Mouse (Mus musculus): Measurements from ENCODE around the gene Hsd17b10.

Hsd17b10 gene

GRCm38 (mm10) chrX:152001737-152002710 is at the start of gene Hsd17b10:
Gene Hsd17b10, plus strand, starts transcription at chrX:152001845.
- DNase-seq = peak; percentile 90 to 96

DNA sequence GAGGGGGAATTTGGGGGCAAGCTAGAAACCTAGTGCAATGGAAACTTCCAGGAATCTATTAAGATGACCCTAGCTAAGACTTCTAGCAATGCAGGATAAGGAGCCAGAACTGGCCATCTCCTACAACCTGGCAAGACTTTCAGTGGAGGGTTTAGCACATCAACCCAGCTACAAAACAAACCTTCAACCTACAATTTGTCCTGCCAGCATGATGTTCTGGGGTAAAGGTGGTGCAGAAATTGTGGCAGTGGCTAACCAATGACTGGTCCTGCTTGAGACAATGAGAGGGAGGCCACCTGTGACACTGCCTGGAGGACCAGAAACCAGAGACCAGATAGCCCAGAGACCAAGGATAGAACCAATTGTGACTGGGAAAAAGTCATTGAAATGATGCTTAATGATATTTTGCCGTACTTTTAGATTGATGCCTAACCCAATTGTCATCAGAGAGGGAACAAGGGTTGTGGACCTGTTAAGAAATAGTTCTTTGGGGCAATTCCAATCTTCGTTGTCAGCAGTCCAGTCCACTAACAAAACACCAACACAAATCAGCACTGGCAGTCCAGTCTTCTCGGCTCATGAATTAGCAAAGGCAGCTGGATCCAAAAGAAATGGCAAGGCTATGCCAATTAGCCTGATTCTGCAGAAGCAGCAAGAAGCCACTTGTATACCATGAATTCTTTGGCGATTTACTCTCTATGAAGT is 2.5 kb upstream of the Hsd17b10 start:
- DNase-seq = no peak

DNA sequence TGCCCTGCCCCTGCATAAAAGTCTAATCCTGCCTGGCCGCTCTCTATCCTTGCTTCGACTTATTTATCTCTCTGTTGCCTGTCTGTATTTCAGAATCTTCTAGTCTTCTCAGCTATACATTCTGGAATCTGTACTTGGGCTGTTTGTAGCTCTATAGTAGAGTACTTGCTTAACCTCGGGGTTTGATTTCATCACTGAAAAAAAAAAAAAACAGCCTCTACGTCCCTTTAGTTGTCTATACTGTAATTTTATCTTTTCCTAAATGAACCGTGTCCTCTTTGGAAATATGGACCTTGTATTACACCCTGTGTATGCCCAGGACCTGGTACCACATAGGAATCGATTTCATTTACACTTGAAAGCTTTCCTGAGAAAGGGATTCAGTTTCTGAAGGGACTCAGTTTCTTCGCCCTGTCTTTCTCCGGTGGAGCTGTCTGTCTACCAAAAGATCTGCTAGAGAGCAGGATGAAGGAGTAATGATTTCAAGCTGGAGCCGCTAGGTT is 412 bp upstream of the Hsd17b10 start:
- DNase-seq = no peak

GRCm38 (mm10) chrX:152002865-152003264 is 1.2 kb downstream of the Hsd17b10 start:
- no peak for DNase-seq

- DNase-seq = no peak
Measured at GRCm38 (mm10) chrX:152007863-152008262, 6.2 kb downstream of the Hsd17b10 start.

DNA sequence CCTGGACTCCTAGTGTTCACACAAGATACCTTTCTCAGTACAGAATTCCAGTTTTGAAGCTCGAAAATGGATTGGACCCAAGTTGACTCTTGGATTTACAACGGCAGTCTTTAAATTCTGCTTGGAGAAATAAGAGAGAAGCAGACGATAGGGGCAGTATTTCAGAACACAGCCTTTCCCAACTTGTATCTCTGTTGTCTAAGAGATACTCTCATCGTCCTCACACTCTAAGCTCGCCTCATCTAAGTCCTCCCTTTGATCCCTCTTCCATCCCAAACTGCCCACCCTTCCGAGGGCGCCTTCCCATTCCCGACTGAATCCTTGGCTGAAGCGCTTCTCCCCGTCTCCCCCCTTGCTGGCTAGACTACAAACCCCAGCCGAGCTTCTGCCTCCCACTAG is 14.1 kb downstream of the Hsd17b10 start:
- no peak for DNase-seq

DNA sequence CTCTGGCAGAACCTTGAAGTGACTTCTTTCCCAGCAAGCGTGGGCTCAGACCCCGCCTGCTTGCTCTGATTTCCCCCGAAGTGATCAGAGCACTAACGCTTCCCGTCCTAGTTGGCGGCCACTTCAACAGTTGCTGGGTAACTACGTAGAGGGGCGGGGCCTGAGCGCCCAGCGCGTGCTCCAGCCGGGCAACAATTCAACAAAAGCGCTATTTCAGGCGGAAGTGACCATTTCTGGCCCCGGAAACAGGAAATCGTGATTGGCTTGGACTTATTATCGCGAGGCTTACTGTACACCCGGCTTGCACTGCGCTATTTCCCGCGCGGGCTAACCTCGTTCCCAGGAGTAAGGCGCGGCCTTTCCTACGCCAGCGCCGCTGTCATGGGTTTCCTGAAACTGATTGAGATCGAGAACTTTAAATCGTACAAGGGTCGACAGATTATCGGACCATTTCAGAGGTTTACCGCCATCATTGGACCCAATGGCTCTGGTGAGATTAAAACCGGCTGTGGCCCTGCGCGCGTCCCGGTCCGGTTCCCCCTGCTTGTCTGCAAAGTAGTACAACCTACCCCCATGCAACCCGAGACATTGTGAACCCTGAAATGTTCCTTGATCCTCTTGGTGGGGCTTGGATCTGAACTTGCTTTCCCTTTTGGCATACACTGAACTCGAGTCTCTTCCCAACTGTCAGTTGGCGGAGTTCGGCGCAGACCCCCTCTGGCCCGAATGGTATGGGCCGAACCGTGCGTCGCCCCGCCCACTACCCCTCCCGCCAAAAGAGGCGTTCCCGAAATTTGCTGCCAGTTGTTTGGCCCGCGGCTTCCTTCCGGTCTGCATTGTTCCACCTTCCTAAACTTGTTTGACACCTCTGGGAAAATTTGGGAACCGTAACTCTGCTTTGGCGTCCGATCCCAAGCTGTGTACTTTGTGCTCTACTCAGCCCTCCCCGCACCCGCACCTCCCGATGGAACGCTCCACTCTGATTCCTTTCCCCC is 14.8 kb downstream of the Hsd17b10 start, which contains the start of the genes Ribc1 and Smc1a:
Ribc1 (minus strand) TSS at position 145 of the 995 bp plus-strand sequence.
Smc1a (plus strand) TSS at position 278 of the 995 bp plus-strand sequence.
- DNase-seq = peak; percentile 91 to 95

DNA sequence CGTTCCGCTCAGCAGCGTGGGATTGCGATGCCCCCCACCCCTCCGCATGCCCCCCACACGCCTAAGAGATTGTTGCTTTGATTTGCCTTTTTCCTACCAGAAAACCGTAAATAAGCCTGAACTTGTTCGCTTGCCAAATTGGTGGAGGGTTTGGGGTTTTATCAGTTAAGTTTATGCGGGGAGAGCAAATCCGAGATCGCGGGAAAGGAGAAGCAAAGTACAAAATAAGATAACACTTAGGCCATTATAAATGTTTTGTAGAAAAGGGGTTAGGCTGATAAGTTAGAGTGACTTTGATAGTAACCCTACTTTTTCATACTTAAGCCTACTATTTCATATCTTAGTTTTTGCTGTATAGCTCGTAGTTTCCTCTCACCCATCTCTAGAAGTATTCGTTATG is 15.5 kb downstream of the Hsd17b10 start:
- DNase-seq = no peak

DNA sequence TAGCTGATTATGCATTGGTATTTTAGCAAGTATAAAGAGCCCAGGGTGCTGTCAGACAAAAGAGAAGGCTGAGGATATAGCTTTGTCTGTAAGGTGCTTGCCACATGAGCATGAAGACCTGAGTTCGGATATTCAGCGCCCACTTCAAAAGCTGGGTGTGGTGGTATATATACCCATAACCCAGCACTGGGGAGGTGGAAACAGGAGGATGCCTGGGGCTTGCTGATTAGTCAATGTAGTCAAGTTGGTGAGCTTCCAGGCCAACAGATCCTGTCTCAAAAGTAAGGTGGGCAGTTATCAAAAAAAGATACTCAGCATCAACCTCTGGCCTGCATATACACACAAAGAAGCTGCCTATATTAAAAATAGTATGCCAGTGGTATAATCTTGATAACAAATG is 17.6 kb downstream of the Hsd17b10 start:
- DNase-seq = no peak

DNA sequence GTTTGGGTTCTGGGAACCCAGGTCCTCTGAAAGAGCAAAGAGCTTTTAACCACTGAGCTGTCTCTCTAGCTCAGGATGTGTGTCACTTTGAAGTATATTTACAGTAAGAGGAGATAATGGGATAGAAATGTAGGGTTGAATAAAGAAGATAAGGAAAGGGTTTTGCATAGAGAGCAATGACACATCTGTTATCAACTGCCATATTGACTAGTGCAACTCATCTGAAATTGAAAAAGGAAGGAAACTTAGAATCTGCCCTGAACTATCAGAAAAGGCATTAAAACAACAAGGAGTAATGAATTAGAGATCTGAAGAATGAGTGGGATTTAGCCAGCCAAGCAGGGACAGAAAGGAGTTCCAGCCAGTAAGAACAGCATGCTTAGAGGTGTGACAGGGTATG is 38.2 kb downstream of the Hsd17b10 start:
- no peak for DNase-seq

- DNase-seq = no peak
Measured at GRCm38 (mm10) chrX:152047230-152047629, 45.6 kb downstream of the Hsd17b10 start.

DNA sequence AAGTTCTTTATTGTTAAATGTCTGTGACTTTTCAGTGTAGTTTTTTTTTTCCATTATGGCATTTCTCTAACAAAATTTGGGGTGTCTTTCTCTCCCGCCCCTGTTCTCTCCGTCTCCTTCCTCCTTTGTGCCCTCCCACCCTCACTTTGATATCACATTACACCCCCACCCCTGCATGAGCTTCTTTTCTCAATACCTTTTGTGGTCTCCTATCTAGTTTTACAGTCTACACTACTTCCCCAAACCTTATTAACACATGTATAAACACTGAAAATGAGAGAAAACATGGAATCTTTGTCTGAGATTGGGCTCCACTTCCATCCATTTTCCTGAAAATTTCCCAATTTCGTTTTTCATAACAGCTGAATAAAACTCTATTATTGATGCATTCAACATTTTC is 50.9 kb downstream of the Hsd17b10 start:
- no peak for DNase-seq
